Mouse (Mus musculus): ENCODE data around the gene Tmem145. TPM values are rescaled to one million over a fixed set of nuclear protein-coding genes. Genes with fewer than 3 reads are reported as not detected.
A peak's percentile ranks its signal among the peaks of the same experiment; 100 is the strongest.

Tmem145 gene
- polyA plus RNA-seq, 1 experiment = 1.3 TPM

DNA sequence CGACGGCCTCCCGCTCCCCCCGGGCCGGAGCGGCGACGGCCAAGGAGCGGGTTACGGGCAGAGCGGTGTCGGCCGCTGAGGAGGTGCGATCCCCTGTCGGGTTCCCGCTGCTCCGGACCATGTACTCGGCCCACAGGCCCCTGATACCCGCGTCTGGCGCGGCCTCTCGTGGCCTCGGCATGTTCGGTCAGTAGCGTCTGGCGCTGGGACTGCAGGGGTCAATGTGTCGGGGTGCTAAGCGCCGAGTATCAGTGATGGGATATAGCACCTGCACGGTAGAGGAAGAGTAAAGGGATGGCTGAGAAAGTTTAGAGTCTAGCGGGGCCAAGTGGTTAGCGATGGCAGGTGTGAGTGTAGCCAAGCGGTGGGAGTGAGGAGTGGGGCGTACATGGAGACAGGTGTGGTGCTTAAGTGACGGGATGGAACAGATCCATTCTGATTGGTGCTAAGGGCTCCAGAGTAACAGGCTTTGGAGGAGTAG, 23.1 kb upstream of the Tmem145 start:
- Histone ChIP-seq H3K36me3 (ENCODE audit: control insufficient read depth, insufficient read depth, low read length) (peaks cover 5% of the 10 kb centered on the region), H3K27ac (ENCODE audit: control insufficient read depth, insufficient read depth, low read depth, low read length) (peak overlapping the region; percentile 93), H3K27me3 (ENCODE audit: control insufficient read depth, insufficient read depth, low read length) (no peaks in the 10 kb centered on the region), H3K4me3 (ENCODE audit: control insufficient read depth, low read depth, low read length) (peak overlapping the region; percentile 95), H3K4me1 (ENCODE audit: control insufficient read depth, insufficient read depth, low read length) (peaks cover 47% of the 10 kb centered on the region)
- TF ChIP-seq CTCF (IDR thresholded peaks at IDR 0.05; ENCODE audit: control insufficient read depth, insufficient read depth, insufficient replicate concordance, low read depth, low read length) (no peak), POLR2A (IDR thresholded peaks at IDR 0.05; ENCODE audit: control insufficient read depth, low read depth, low read length) (no peak)

DNA sequence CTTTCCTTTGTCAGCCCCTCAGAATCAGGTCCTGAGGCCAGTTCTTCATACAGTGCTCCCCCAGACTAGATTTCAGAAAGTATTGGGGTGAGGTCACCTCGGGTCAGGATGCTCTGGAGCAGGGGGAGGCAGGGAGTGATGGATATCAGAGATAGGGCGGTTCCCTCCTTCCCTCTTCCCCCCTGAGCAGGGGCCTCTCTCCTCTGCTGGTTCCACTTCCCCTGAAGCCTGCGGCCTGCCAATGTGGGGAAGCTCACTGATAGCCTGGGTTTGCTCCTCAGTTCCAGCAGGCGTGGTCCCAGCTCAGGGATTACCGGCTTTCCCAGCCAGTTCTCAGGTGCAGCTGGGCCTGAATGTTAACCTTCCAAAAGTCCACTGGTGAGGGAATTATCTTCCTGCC, 22.3 kb upstream of the Tmem145 start:
- Histone ChIP-seq H3K27me3 (ENCODE audit: control insufficient read depth, insufficient read depth, low read length) (no peaks in the 10 kb centered on the region), H3K4me3 (ENCODE audit: control insufficient read depth, low read depth, low read length) (peak overlapping the region; percentile 95), H3K4me1 (ENCODE audit: control insufficient read depth, insufficient read depth, low read length) (peaks cover 43% of the 10 kb centered on the region), H3K36me3 (ENCODE audit: control insufficient read depth, insufficient read depth, low read length) (peaks cover 5% of the 10 kb centered on the region), H3K27ac (ENCODE audit: control insufficient read depth, insufficient read depth, low read depth, low read length) (no peak overlapping the region)
- TF ChIP-seq CTCF (IDR thresholded peaks at IDR 0.05; ENCODE audit: control insufficient read depth, insufficient read depth, insufficient replicate concordance, low read depth, low read length) = no peak
- TF ChIP-seq POLR2A (IDR thresholded peaks at IDR 0.05; ENCODE audit: control insufficient read depth, low read depth, low read length) = no peak

DNA sequence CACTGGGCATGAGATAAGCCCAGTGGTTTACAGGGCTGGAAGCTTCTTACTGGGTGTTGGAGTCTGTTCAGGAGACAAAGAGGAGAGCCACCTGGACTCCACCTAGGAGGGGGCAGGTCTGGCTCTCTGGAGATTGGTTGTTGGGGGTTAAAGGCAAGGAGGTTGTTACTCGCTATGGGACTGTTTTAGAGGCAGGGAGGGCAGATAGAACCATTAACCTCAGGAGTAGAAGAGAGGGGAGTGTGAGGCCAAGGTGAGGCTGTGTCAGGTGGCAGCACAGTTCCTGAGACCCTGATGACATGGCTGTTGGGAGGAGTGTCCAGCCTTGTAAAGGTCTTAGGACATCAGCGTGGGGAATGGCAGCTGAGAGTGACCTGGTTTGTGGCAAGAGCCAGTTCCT, 21.7 kb upstream of the Tmem145 start:
- no peak overlapping the region for H3K27ac ChIP-seq (ENCODE audit: control insufficient read depth, insufficient read depth, low read depth, low read length)
- TF ChIP-seq CTCF (IDR thresholded peaks at IDR 0.05; ENCODE audit: control insufficient read depth, insufficient read depth, insufficient replicate concordance, low read depth, low read length) (no peak), POLR2A (IDR thresholded peaks at IDR 0.05; ENCODE audit: control insufficient read depth, low read depth, low read length) (no peak)

GRCm38 (mm10) chr7:25284766-25285165, 21.1 kb upstream of the Tmem145 start:
- TF ChIP-seq POLR2A (IDR thresholded peaks at IDR 0.05; ENCODE audit: control insufficient read depth, low read depth, low read length) (no peak), CTCF (IDR thresholded peaks at IDR 0.05; ENCODE audit: control insufficient read depth, insufficient read depth, insufficient replicate concordance, low read depth, low read length) (no peak)
- Histone ChIP-seq H3K4me1 (ENCODE audit: control insufficient read depth, insufficient read depth, low read length) (peaks cover 33% of the 10 kb centered on the region), H3K27ac (ENCODE audit: control insufficient read depth, insufficient read depth, low read depth, low read length) (no peak overlapping the region), H3K27me3 (ENCODE audit: control insufficient read depth, insufficient read depth, low read length) (no peaks in the 10 kb centered on the region), H3K4me3 (ENCODE audit: control insufficient read depth, low read depth, low read length) (no peak overlapping the region), H3K36me3 (ENCODE audit: control insufficient read depth, insufficient read depth, low read length) (peaks cover 5% of the 10 kb centered on the region)

More for the DNA sequence above, 21.7 kb upstream of the Tmem145 start:
- Histone ChIP-seq H3K4me3 (ENCODE audit: control insufficient read depth, low read depth, low read length) (no peak overlapping the region), H3K36me3 (ENCODE audit: control insufficient read depth, insufficient read depth, low read length) (peaks cover 5% of the 10 kb centered on the region), H3K4me1 (ENCODE audit: control insufficient read depth, insufficient read depth, low read length) (peaks cover 39% of the 10 kb centered on the region), H3K27me3 (ENCODE audit: control insufficient read depth, insufficient read depth, low read length) (no peaks in the 10 kb centered on the region)

- no peak overlapping the region for H3K4me3 ChIP-seq (ENCODE audit: control insufficient read depth, low read depth, low read length)
- H3K36me3 ChIP-seq (ENCODE audit: control insufficient read depth, insufficient read depth, low read length) = peaks cover 5% of the 10 kb centered on the region
- TF ChIP-seq POLR2A (IDR thresholded peaks at IDR 0.05; ENCODE audit: control insufficient read depth, low read depth, low read length) = no peak
- TF ChIP-seq CTCF (IDR thresholded peaks at IDR 0.05; ENCODE audit: control insufficient read depth, insufficient read depth, insufficient replicate concordance, low read depth, low read length) = no peak
- peaks cover 24% of the 10 kb centered on the region for H3K4me1 ChIP-seq (ENCODE audit: control insufficient read depth, insufficient read depth, low read length)
- H3K27me3 ChIP-seq (ENCODE audit: control insufficient read depth, insufficient read depth, low read length) = no peaks in the 10 kb centered on the region
- no peak overlapping the region for H3K27ac ChIP-seq (ENCODE audit: control insufficient read depth, insufficient read depth, low read depth, low read length)
These were observed 20.2 kb upstream of the Tmem145 start for GRCm38 (mm10) chr7:25285511-25286238.

- H3K27me3 ChIP-seq (ENCODE audit: control insufficient read depth, insufficient read depth, low read length) = no peaks in the 10 kb centered on the region
- peak; percentile 19; the same call in 1 of the 2 replicates for TF ChIP-seq CTCF (IDR thresholded peaks at IDR 0.05; ENCODE audit: control insufficient read depth, insufficient read depth, insufficient replicate concordance, low read depth, low read length)
- TF ChIP-seq POLR2A (IDR thresholded peaks at IDR 0.05; ENCODE audit: control insufficient read depth, low read depth, low read length) = no peak
- no peak overlapping the region for H3K4me3 ChIP-seq (ENCODE audit: control insufficient read depth, low read depth, low read length)
- peaks cover 5% of the 10 kb centered on the region for H3K36me3 ChIP-seq (ENCODE audit: control insufficient read depth, insufficient read depth, low read length)
- no peak overlapping the region for H3K27ac ChIP-seq (ENCODE audit: control insufficient read depth, insufficient read depth, low read depth, low read length)
- peaks cover 14% of the 10 kb centered on the region for H3K4me1 ChIP-seq (ENCODE audit: control insufficient read depth, insufficient read depth, low read length)
These were observed 18.9 kb upstream of the Tmem145 start for GRCm38 (mm10) chr7:25286989-25287388.

- Histone ChIP-seq H3K4me3 (ENCODE audit: control insufficient read depth, low read depth, low read length) (no peak overlapping the region), H3K36me3 (ENCODE audit: control insufficient read depth, insufficient read depth, low read length) (peaks cover 5% of the 10 kb centered on the region), H3K27me3 (ENCODE audit: control insufficient read depth, insufficient read depth, low read length) (no peaks in the 10 kb centered on the region), H3K27ac (ENCODE audit: control insufficient read depth, insufficient read depth, low read depth, low read length) (no peak overlapping the region), H3K4me1 (ENCODE audit: control insufficient read depth, insufficient read depth, low read length) (peaks cover 10% of the 10 kb centered on the region)
- TF ChIP-seq POLR2A (IDR thresholded peaks at IDR 0.05; ENCODE audit: control insufficient read depth, low read depth, low read length) = no peak
- no peak for TF ChIP-seq CTCF (IDR thresholded peaks at IDR 0.05; ENCODE audit: control insufficient read depth, insufficient read depth, insufficient replicate concordance, low read depth, low read length)
These were observed 17.9 kb upstream of the Tmem145 start for GRCm38 (mm10) chr7:25288011-25288410.
